Mouse (Mus musculus) CH12.LX (cell line): ENCODE results near the gene Gabpb2. TPM values are rescaled to one million over a fixed set of nuclear protein-coding genes. Genes with fewer than 3 reads are reported as not detected.

Source experiments
- DNase-seq: peaks from one replicate; pipeline ENCODE4 v3.0.0-alpha.2; 2013; ENCODE audit errors: extremely low read depth
- H3K27ac ChIP-seq: 2 replicates; pipeline ENCODE4 v1.5.1; 2012; ENCODE audit warnings: low read depth, mild to moderate bottlenecking, control low read depth, moderate library complexity; ENCODE audit not compliant: insufficient read depth
- H3K27me3 ChIP-seq: replicated peaks from 2 replicates; pipeline ENCODE3; 2012; ENCODE audit warnings: inconsistent platforms
- H3K36me3 ChIP-seq, 2 experiments: replicated peaks in 1 of 2; 2 replicates each; pipeline versions ENCODE3 to v1.6.1; 2012; ENCODE audit warnings: inconsistent platforms in 1 of 2, low read length in 1 of 2, mild to moderate bottlenecking in 1 of 2, mixed read lengths in 1 of 2, moderate library complexity in 1 of 2; ENCODE audit not compliant: control insufficient read depth in 1 of 2, insufficient read depth in 1 of 2
- H3K4me1 ChIP-seq, 2 experiments: 2 replicates each; pipeline ENCODE4 v1.6.1; 2012; ENCODE audit warnings: inconsistent platforms in 1 of 2, moderate library complexity in 1 of 2; ENCODE audit not compliant: insufficient read depth in 2 of 2, control insufficient read depth in 1 of 2
- H3K4me2 ChIP-seq: 2 replicates; pipeline ENCODE4 v1.6.1; 2012; ENCODE audit warnings: low read depth, mild to moderate bottlenecking, control low read depth; ENCODE audit not compliant: poor library complexity, insufficient read depth, severe bottlenecking
- H3K4me3 ChIP-seq, 3 experiments: fragments of 150-350 bp in 1 of 3; sonication (generic) in 1 of 3; replicated peaks in 1 of 3; 2 replicates each; pipeline versions ENCODE3 to v1.5.1; 2011 to 2012; ENCODE audit warnings: low read depth in 2 of 3, low read length in 2 of 3, mild to moderate bottlenecking in 2 of 3, moderate library complexity in 2 of 3, control low read depth in 1 of 3, improper control_type of control experiment in 1 of 3, inconsistent platforms in 1 of 3, mixed read lengths in 1 of 3; ENCODE audit not compliant: poor library complexity in 1 of 3
- H3K79me2 ChIP-seq: replicated peaks from 2 replicates; pipeline ENCODE4 v1.6.1; 2012; ENCODE audit warnings: mild to moderate bottlenecking, moderate library complexity; ENCODE audit not compliant: control insufficient read depth, poor library complexity, insufficient read depth, severe bottlenecking; ENCODE audit errors: extremely low read depth
- H3K9ac ChIP-seq: 2 replicates; pipeline ENCODE4 v1.6.1; 2012; ENCODE audit warnings: low read depth, mild to moderate bottlenecking, control low read depth, moderate library complexity; ENCODE audit not compliant: insufficient read depth
- H3K9me3 ChIP-seq: replicated peaks from 2 replicates; pipeline ENCODE3; 2012; ENCODE audit warnings: low read length, inconsistent platforms, mixed read lengths
- CTCF ChIP-seq, 2 experiments: IDR thresholded peaks in 1 of 2; conservative IDR thresholded peaks in 1 of 2; 2 replicates each; pipeline ENCODE4 v1.5.1; 2011 to 2012; ENCODE audit warnings: low read depth in 2 of 2, low read length in 2 of 2, improper control_type of control experiment in 1 of 2, inconsistent platforms in 1 of 2, mild to moderate bottlenecking in 1 of 2, moderate library complexity in 1 of 2
- GABPA ChIP-seq: IDR thresholded peaks from 2 replicates; pipeline ENCODE4 v1.6.1; 2012; ENCODE audit warnings: low read depth, low read length, improper control_type of control experiment, inconsistent platforms; ENCODE audit not compliant: insufficient replicate concordance
- HCFC1 ChIP-seq: IDR thresholded peaks from 2 replicates; pipeline ENCODE4 v1.6.1; 2012; ENCODE audit warnings: low read depth, mild to moderate bottlenecking, inconsistent platforms, low read length, improper control_type of control experiment
- JUN ChIP-seq: IDR thresholded peaks from 2 replicates; pipeline ENCODE4 v1.6.1; 2011; ENCODE audit warnings: low read depth, mild to moderate bottlenecking, low read length, improper control_type of control experiment, moderate library complexity; ENCODE audit not compliant: insufficient read depth
- MAX ChIP-seq: IDR thresholded peaks from 2 replicates; pipeline ENCODE4 v1.6.1; 2011; ENCODE audit warnings: low read length, improper control_type of control experiment
- MEF2A ChIP-seq: IDR thresholded peaks from 2 replicates; pipeline ENCODE4 v1.6.1; 2014; ENCODE audit warnings: low read depth, mild to moderate bottlenecking, inconsistent platforms, low read length, improper control_type of control experiment, borderline replicate concordance
- NELFE ChIP-seq: IDR thresholded peaks from 2 replicates; pipeline ENCODE4 v1.6.1; 2011; ENCODE audit warnings: low read depth, low read length, improper control_type of control experiment
- PAX5 ChIP-seq: IDR thresholded peaks from 2 replicates; pipeline ENCODE4 v1.6.1; 2012; ENCODE audit warnings: low read length, inconsistent platforms, mixed read lengths
- POLR2A ChIP-seq: IDR thresholded peaks from 2 replicates; pipeline ENCODE4 v1.6.1; 2011; ENCODE audit warnings: low read depth, mild to moderate bottlenecking, improper control_type of control experiment, low read length
- RAD21 ChIP-seq: IDR thresholded peaks from 2 replicates; pipeline ENCODE4 v1.6.1; 2011; ENCODE audit warnings: low read depth, mild to moderate bottlenecking, low read length, improper control_type of control experiment, moderate library complexity
- ZNF384 ChIP-seq: IDR thresholded peaks from 2 replicates; pipeline ENCODE4 v1.6.1; 2012; ENCODE audit warnings: low read depth, low read length, improper control_type of control experiment, inconsistent platforms
- dilution Hi-C: fragments of 300-500 bp; cut with MboI; formaldehyde crosslinking; loops from 2 replicates; pipeline ENCODE4 v1.14.3; 2020; ENCODE audit warnings: low sequenced_read_pairs; ENCODE audit not compliant: extremely low pct_unique_long_range_greater_than_20kb, extremely low pct_ligation_motif_present
- in situ Hi-C: fragments of 300-500 bp; cut with MboI; formaldehyde crosslinking; loops from 3 replicates; pipeline ENCODE4 v1.14.3; 2019; ENCODE audit warnings: low sequenced_read_pairs, low pct_ligation_motif_present, low pct_unique_long_range_greater_than_20kb, mixed read lengths
- polyA plus RNA-seq: library from polyadenylated mRNA; unstranded; fragments of >175 nt; gene quantifications from 2 replicates; pipeline ENCODE4 v1.2.1, GENCODE M21; 2012; ENCODE audit warnings: low read depth; ENCODE audit not compliant: insufficient read length
- total RNA-seq, 2 experiments: library from RNA; depleted of rRNA; stranded (reverse); fragments of 300-350 nt in 1 of 2; fragments of >200 nt in 1 of 2; gene quantifications; 2 replicates each; pipeline ENCODE4 v1.2.3; 2012 to 2014

The Gabpb2 gene
- total and polyA plus RNA-seq, 3 experiments: 14.7 to 20.6 (median 16.6) TPM

GRCm38 (mm10) chr3:95217255-95218134 lies at the start of gene Gabpb2 (continued):
- TF ChIP-seq JUN (no peak), NELFE (peak; percentile 75)
- TF ChIP-seq, all 38 proteins: peak for 27

DNA sequence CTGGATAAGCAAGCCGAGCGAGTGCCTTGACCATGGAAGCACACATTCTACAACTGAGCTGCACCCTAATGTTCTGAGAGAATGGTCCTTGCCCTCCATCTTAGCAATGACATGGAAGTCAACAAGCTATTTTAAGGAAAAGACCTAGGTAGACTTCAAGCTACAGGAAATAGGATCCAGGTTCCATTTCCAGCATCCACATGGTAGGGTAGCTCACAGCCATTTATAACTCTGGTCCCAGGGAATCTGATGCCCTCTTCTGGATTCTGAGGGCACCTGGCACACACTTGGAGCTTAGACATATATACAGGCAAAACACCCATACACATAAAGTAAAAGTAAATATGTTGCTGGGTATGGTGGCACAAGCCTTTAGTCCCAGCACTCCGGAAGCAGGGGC lies 48.3 kb upstream of the Gabpb2 start:
- H3K4me2 ChIP-seq: no peak overlapping the region
- H3K4me3 ChIP-seq: no peak overlapping the region
- DNase-seq: no peak
- dilution Hi-C loops (no loop called here), in situ Hi-C loops (loop anchor here (5.0 kb wide), 1 partner anchor 134 kb away; the partner anchor contains the start of genes Lysmd1 and Scnm1)
- TF ChIP-seq MAX: no peak
- no peak for TF ChIP-seq POLR2A
- no peak for TF ChIP-seq HCFC1
- no peak for TF ChIP-seq PAX5
- TF ChIP-seq CTCF (conservative IDR thresholded peaks at IDR 0.05 in 1 of 2, IDR thresholded peaks at IDR 0.05 in 1 of 2; ENCODE audit: low read depth in 2 of 2, low read length in 2 of 2): no peak
- TF ChIP-seq RAD21: no peak
- no peak for TF ChIP-seq MEF2A
- no peak for TF ChIP-seq NELFE
- TF ChIP-seq JUN: no peak
- no peak for TF ChIP-seq ZNF384
- no peak for TF ChIP-seq GABPA
- H3K27ac ChIP-seq: no peak overlapping the region
- peaks cover 8 to 65% of the 10 kb centered on the region in 2 experiments for H3K36me3 ChIP-seq
- peaks cover 2% of the 10 kb centered on the region for H3K9me3 ChIP-seq
- no peaks in the 10 kb centered on the region for H3K27me3 ChIP-seq
- no peaks in the 10 kb centered on the region for H3K79me2 ChIP-seq
- H3K4me1 ChIP-seq: peaks cover 0 to 11% of the 10 kb centered on the region in 2 experiments; a peak in 1 of 4 replicates
- H3K9ac ChIP-seq: no peak overlapping the region

DNA sequence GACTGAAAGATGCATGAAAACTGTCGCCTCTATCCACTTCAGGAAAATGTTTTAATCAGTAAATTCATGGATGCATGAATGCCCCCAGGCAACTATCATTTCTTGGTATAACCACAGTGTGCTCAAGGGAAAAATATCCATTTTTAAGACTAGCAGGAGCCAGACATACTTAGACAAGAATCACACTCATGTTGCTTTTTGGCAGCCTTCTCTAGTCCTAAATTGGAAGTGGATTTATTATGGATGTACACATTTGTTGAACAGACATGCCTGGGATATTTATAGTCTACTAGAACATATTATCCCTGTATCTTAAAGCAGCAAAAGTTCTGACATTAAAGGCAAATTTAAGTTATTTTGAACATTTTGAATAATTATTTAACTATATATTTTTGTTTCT lies 47.0 kb upstream of the Gabpb2 start:
- Histone ChIP-seq H3K4me2 (no peak overlapping the region), H3K36me3 (peaks cover 8 to 69% of the 10 kb centered on the region in 2 experiments), H3K27ac (no peak overlapping the region), H3K4me1 (peaks cover 0 to 11% of the 10 kb centered on the region in 2 experiments; a peak in 1 of 4 replicates), H3K4me3 (no peak overlapping the region), H3K79me2 (no peaks in the 10 kb centered on the region), H3K9me3 (peaks cover 2% of the 10 kb centered on the region), H3K9ac (no peak overlapping the region), H3K27me3 (no peaks in the 10 kb centered on the region)
- TF ChIP-seq CTCF (conservative IDR thresholded peaks at IDR 0.05 in 1 of 2, IDR thresholded peaks at IDR 0.05 in 1 of 2; ENCODE audit: low read depth in 2 of 2, low read length in 2 of 2): no peak
- in situ Hi-C loops (loop anchor here (5.0 kb wide), 1 partner anchor 132 kb away; the partner anchor contains the start of genes Lysmd1 and Scnm1), dilution Hi-C loops (no loop called here)
- no peak for DNase-seq
